36 mouse cellular contexts compared by ENCODE assay signal in the genomic region with DNA sequence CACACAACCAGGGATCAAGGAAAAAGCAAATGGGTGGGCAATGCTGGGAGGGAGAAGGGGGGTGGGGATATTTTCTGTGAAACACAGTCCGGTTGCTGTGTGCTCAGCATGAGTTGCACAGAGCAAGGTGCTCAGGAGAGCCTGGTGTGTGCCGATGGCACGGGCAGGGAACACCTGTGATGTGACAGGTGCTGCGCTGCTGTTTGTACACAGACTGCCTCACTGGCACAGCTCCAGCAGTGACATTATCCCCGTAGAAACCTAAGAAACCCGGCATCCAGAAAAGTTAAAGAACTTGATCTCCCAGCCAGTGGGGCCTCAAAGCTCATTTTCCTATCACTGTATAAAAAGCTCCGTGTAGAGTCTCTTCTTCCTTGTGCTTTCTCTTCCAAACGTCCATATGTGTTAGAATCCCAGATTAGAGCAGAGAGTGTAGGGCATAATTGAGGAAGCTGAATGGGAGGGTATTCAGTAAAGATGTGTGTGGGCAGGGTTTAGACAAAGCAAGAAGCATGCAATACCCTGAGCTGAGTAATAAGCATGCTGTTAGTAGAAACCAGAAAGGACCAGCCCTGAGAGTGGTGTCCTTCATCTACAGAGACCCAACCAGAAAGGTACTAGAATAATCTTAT. TPM values are rescaled to one million over a fixed set of nuclear protein-coding genes. Genes with fewer than 3 reads are reported as not detected.
DNase-seq lines count a peak whose midpoint lies in the region; ATAC-seq lines count a peak whose summit lies in the region.
"Had no signal": no experiment of that assay in that cellular context is flagged by ENCODE, and none has a peak within 500 bp of the region (broad histone marks: within the 10 kb centered on the region; RNA-seq: fewer than 3 reads in every experiment).

No protein-coding gene starts in this region.

- 76% methylated on average over 8 of the region's 8 CpGs for WGBS in embryonic facial prominence, embryonic 12.5 days
- whole genome bisulfite sequencing in embryonic facial prominence, embryonic 10.5 days: 81% methylated on average over 8 of the region's 8 CpGs
- WGBS in intestine, embryonic 16.5 days: 59% methylated on average over 8 of the region's 8 CpGs
- 86% methylated on average over 8 of the region's 8 CpGs for WGBS in neural tube, embryonic 15.5 days

- no peak overlapping the region for H3K27ac ChIP-seq in embryonic facial prominence, embryonic 12.5 days
- no peak overlapping the region for H3K27ac ChIP-seq in embryonic facial prominence, embryonic 10.5 days (replicated peaks)
- H3K27ac ChIP-seq in intestine, embryonic 16.5 days (ENCODE audit: low read length): no peak overlapping the region
- no peak overlapping the region for H3K27ac ChIP-seq in neural tube, embryonic 15.5 days (replicated peaks)
- H3K27ac ChIP-seq: forebrain, embryonic 10.5 days; forebrain, embryonic 15.5 days; hindbrain, embryonic 13.5 days; kidney, postnatal 0 days; limb, embryonic 12.5 days; lung, embryonic 15.5 days had no signal

- DNase-seq in embryonic facial prominence, embryonic 10.5 days (ENCODE audit: low spot score): no peak
- DNase-seq in ES-CJ7 (ENCODE audit: low read depth, low spot score): peak; percentile 1
- peak; percentile 58 for DNase-seq in brain, adult 2 months (ENCODE audit: low read depth, low spot score)
- no peak for DNase-seq in gastrocnemius, postnatal 10 days
- DNase-seq: adrenal gland, adult 2 months; adrenal gland, postnatal 36 days; gastrocnemius, postnatal 14 days; heart, adult 18-20 months; heart, postnatal 36 days; kidney, adult 2 months; layer of hippocampus, adult 9-11 months; right cerebral cortex, adult 18-20 months; thymus, adult 2 months; thymus, postnatal 36 days had no signal

- H3K27me3 ChIP-seq in embryonic facial prominence, embryonic 12.5 days: no peaks in the 10 kb centered on the region
- H3K27me3 ChIP-seq in embryonic facial prominence, embryonic 10.5 days (replicated peaks; ENCODE audit: low read depth, poor library complexity, severe bottlenecking): no peaks in the 10 kb centered on the region
- H3K27me3 ChIP-seq in intestine, embryonic 16.5 days (replicated peaks; ENCODE audit: control insufficient read depth, insufficient read depth, low read length): no peaks in the 10 kb centered on the region
- no peaks in the 10 kb centered on the region for H3K27me3 ChIP-seq in neural tube, embryonic 15.5 days (replicated peaks)
- H3K27me3 ChIP-seq: forebrain, embryonic 15.5 days; hindbrain, embryonic 13.5 days; limb, embryonic 12.5 days; lung, embryonic 15.5 days had no signal

- H3K4me1 ChIP-seq in embryonic facial prominence, embryonic 12.5 days: no peaks in the 10 kb centered on the region
- H3K4me1 ChIP-seq in embryonic facial prominence, embryonic 10.5 days: peaks cover 9% of the 10 kb centered on the region; the same call in 1 of the 2 replicates
- H3K4me1 ChIP-seq in intestine, embryonic 16.5 days (ENCODE audit: control insufficient read depth, insufficient read depth, low read length): peaks cover 7% of the 10 kb centered on the region; the same call in 1 of the 2 replicates
- no peaks in the 10 kb centered on the region for H3K4me1 ChIP-seq in neural tube, embryonic 15.5 days
- H3K4me1 ChIP-seq: forebrain, embryonic 15.5 days; hindbrain, embryonic 13.5 days; limb, embryonic 12.5 days had no signal

- peaks cover 9% of the 10 kb centered on the region for H3K36me3 ChIP-seq in embryonic facial prominence, embryonic 12.5 days
- peaks cover 10% of the 10 kb centered on the region for H3K36me3 ChIP-seq in embryonic facial prominence, embryonic 10.5 days (replicated peaks)
- H3K36me3 ChIP-seq in intestine, embryonic 16.5 days (ENCODE audit: control insufficient read depth, insufficient read depth, low read length): peaks cover 2% of the 10 kb centered on the region; the same call in 1 of the 2 replicates
- peaks cover 38% of the 10 kb centered on the region for H3K36me3 ChIP-seq in neural tube, embryonic 15.5 days

- H3K9me3 ChIP-seq in embryonic facial prominence, embryonic 12.5 days: no peaks in the 10 kb centered on the region
- no peaks in the 10 kb centered on the region for H3K9me3 ChIP-seq in embryonic facial prominence, embryonic 10.5 days
- no peaks in the 10 kb centered on the region for H3K9me3 ChIP-seq in intestine, embryonic 16.5 days (ENCODE audit: control insufficient read depth, low read length)
- H3K9me3 ChIP-seq in neural tube, embryonic 15.5 days (replicated peaks): no peaks in the 10 kb centered on the region
- H3K9me3 ChIP-seq: forebrain, embryonic 10.5 days; forebrain, embryonic 15.5 days; hindbrain, embryonic 13.5 days; limb, embryonic 12.5 days; lung, embryonic 15.5 days had no signal

- no peak overlapping the region for H3K9ac ChIP-seq in embryonic facial prominence, embryonic 12.5 days
- H3K9ac ChIP-seq in intestine, embryonic 16.5 days (ENCODE audit: low read depth, low read length): no peak overlapping the region
- H3K9ac ChIP-seq in neural tube, embryonic 15.5 days (replicated peaks): no peak overlapping the region
- H3K9ac ChIP-seq: forebrain, embryonic 15.5 days; hindbrain, embryonic 13.5 days; limb, embryonic 12.5 days; lung, embryonic 15.5 days had no signal

- ATAC-seq in embryonic facial prominence, embryonic 12.5 days (ENCODE audit: insufficient number of reproducible peaks, insufficient read depth, low FRiP score, low TSS enrichment): peak; percentile 59; the same call in 1 of the 2 replicates
- ATAC-seq in intestine, embryonic 16.5 days: peak; percentile 66
- no peak for ATAC-seq in neural tube, embryonic 15.5 days (ENCODE audit: low FRiP score)
- ATAC-seq: activated CD4-positive, CD25-positive, alpha-beta regulatory T cell, adult 4 months; forebrain, embryonic 15.5 days; midbrain, embryonic 16.5 days had no signal

- H3K4me2 ChIP-seq in embryonic facial prominence, embryonic 12.5 days (replicated peaks): no peak overlapping the region
- H3K4me2 ChIP-seq in intestine, embryonic 16.5 days (ENCODE audit: low read depth, low read length): no peak overlapping the region
- H3K4me2 ChIP-seq in neural tube, embryonic 15.5 days: no peak overlapping the region
- H3K4me2 ChIP-seq: forebrain, embryonic 15.5 days; heart, embryonic 11.5 days; hindbrain, embryonic 13.5 days; limb, embryonic 12.5 days; liver, embryonic 11.5 days; lung, embryonic 15.5 days; midbrain, embryonic 11.5 days had no signal

- H3K4me3 ChIP-seq in embryonic facial prominence, embryonic 12.5 days: no peak overlapping the region
- H3K4me3 ChIP-seq in embryonic facial prominence, embryonic 10.5 days: no peak overlapping the region
- H3K4me3 ChIP-seq in intestine, embryonic 16.5 days (ENCODE audit: low read length): no peak overlapping the region
- no peak overlapping the region for H3K4me3 ChIP-seq in neural tube, embryonic 15.5 days (replicated peaks)
- H3K4me3 ChIP-seq: forebrain, embryonic 10.5 days; forebrain, embryonic 15.5 days; hindbrain, embryonic 13.5 days; limb, embryonic 12.5 days; lung, embryonic 15.5 days had no signal

RNA-seq across cellular contexts. Expression of gene Slc39a2, which starts 4.0 kb away (rescaled TPM):
- 1.4 and 1.5 TPM in 2 replicates for polyA plus RNA-seq in embryonic facial prominence, embryonic 12.5 days (2016; fragmentation: Nextera tagmentation; extraction: Ambion mirVana)
- polyA plus RNA-seq in embryonic facial prominence, embryonic 10.5 days (2016; fragmentation: Nextera tagmentation; extraction: Ambion mirVana): 0.60 and 0.62 TPM in 2 replicates
- polyA plus RNA-seq in intestine, embryonic 16.5 days (2015; fragmentation: Nextera tagmentation; extraction: Ambion mirVana): 1.3 TPM in 2 replicates
- polyA plus RNA-seq in neural tube, embryonic 15.5 days (2015; fragmentation: Nextera tagmentation; extraction: Ambion mirVana): 1.5 and 2.0 TPM in 2 replicates
- under 1 TPM; 0.45 to 0.68 TPM for total RNA-seq in gastrocnemius, postnatal 10 days (2021)
- total RNA-seq: common myeloid progenitor, adult 5-6 weeks had no signal

RNA-seq across cellular contexts. Expression of gene Mettl17, which starts 12.0 kb away (rescaled TPM):
- polyA plus RNA-seq in embryonic facial prominence, embryonic 12.5 days (2016; fragmentation: Nextera tagmentation; extraction: Ambion mirVana): 55.5 and 56.8 TPM in 2 replicates
- 52.4 and 53.0 TPM in 2 replicates for polyA plus RNA-seq in embryonic facial prominence, embryonic 10.5 days (2016; fragmentation: Nextera tagmentation; extraction: Ambion mirVana)
- polyA plus RNA-seq in intestine, embryonic 16.5 days (2015; fragmentation: Nextera tagmentation; extraction: Ambion mirVana): 50.3 and 57.1 TPM in 2 replicates
- polyA plus RNA-seq in neural tube, embryonic 15.5 days (2015; fragmentation: Nextera tagmentation; extraction: Ambion mirVana): 83.5 and 90.9 TPM in 2 replicates
- total RNA-seq in gastrocnemius, postnatal 10 days (2021): 10 to 100 TPM; 11.1 to 14.9 TPM

RNA-seq across cellular contexts. Expression of gene Ndrg2, which starts 17.3 kb away (rescaled TPM):
- 30.9 and 37.1 TPM in 2 replicates for polyA plus RNA-seq in embryonic facial prominence, embryonic 12.5 days (2016; fragmentation: Nextera tagmentation; extraction: Ambion mirVana)
- polyA plus RNA-seq in embryonic facial prominence, embryonic 10.5 days (2016; fragmentation: Nextera tagmentation; extraction: Ambion mirVana): 15.4 and 16.6 TPM in 2 replicates
- polyA plus RNA-seq in intestine, embryonic 16.5 days (2015; fragmentation: Nextera tagmentation; extraction: Ambion mirVana): 62.1 and 64.2 TPM in 2 replicates
- polyA plus RNA-seq in neural tube, embryonic 15.5 days (2015; fragmentation: Nextera tagmentation; extraction: Ambion mirVana): 268 and 281 TPM in 2 replicates
- 100 to 1,000 TPM; 700 to 765 TPM for total RNA-seq in gastrocnemius, postnatal 10 days (2021)

RNA-seq across cellular contexts. Expression of gene Tppp2, which starts 21.6 kb away (rescaled TPM):
- polyA plus RNA-seq in embryonic facial prominence, embryonic 12.5 days (2016; fragmentation: Nextera tagmentation; extraction: Ambion mirVana): not detected in 2 replicates
- not detected in 2 replicates for polyA plus RNA-seq in embryonic facial prominence, embryonic 10.5 days (2016; fragmentation: Nextera tagmentation; extraction: Ambion mirVana)
- polyA plus RNA-seq in intestine, embryonic 16.5 days (2015; fragmentation: Nextera tagmentation; extraction: Ambion mirVana): not detected in 2 replicates
- polyA plus RNA-seq in neural tube, embryonic 15.5 days (2015; fragmentation: Nextera tagmentation; extraction: Ambion mirVana): not detected in 2 replicates
- total RNA-seq in gastrocnemius, postnatal 10 days (2021): not detected
- total RNA-seq: adrenal gland, adult 2 months; adrenal gland, postnatal 36 days; common myeloid progenitor, adult 5-6 weeks; heart, adult 18-20 months; heart, postnatal 36 days; left cerebral cortex, adult 18-20 months; left cerebral cortex, postnatal 14 days; megakaryocyte, adult 5-6 weeks had no signal
- polyA plus RNA-seq: activated CD4-positive, CD25-positive, alpha-beta regulatory T cell, adult 4 months; adrenal gland, adult 2 months; forebrain, embryonic 10.5 days; forebrain, embryonic 15.5 days; heart, embryonic 11.5 days; heart, embryonic 16.5 days; hindbrain, embryonic 13.5 days; kidney, adult 2 months; kidney, postnatal 0 days; large intestine, adult 2 months; limb, embryonic 12.5 days; liver, embryonic 11.5 days; liver, embryonic 16.5 days; lung, embryonic 15.5 days; midbrain, embryonic 11.5 days; midbrain, embryonic 16.5 days; neural tube, embryonic 11.5 days; thymus, adult 2 months had no signal

RNA-seq across cellular contexts. Expression of gene Rnase13, which starts 25.9 kb away (rescaled TPM):
- polyA plus RNA-seq in embryonic facial prominence, embryonic 12.5 days (2016; fragmentation: Nextera tagmentation; extraction: Ambion mirVana): not detected in 2 replicates
- polyA plus RNA-seq in embryonic facial prominence, embryonic 10.5 days (2016; fragmentation: Nextera tagmentation; extraction: Ambion mirVana): not detected in 2 replicates
- polyA plus RNA-seq in intestine, embryonic 16.5 days (2015; fragmentation: Nextera tagmentation; extraction: Ambion mirVana): not detected in 2 replicates
- not detected in 2 replicates for polyA plus RNA-seq in neural tube, embryonic 15.5 days (2015; fragmentation: Nextera tagmentation; extraction: Ambion mirVana)
- total RNA-seq in gastrocnemius, postnatal 10 days (2021): not detected
- total RNA-seq: adrenal gland, adult 2 months; adrenal gland, postnatal 36 days; common myeloid progenitor, adult 5-6 weeks; gastrocnemius, postnatal 14 days; heart, adult 18-20 months; heart, postnatal 36 days; left cerebral cortex, adult 18-20 months; left cerebral cortex, postnatal 14 days; megakaryocyte, adult 5-6 weeks had no signal
- polyA plus RNA-seq: activated CD4-positive, CD25-positive, alpha-beta regulatory T cell, adult 4 months; adrenal gland, adult 2 months; forebrain, embryonic 10.5 days; forebrain, embryonic 15.5 days; heart, embryonic 11.5 days; heart, embryonic 16.5 days; hindbrain, embryonic 13.5 days; kidney, adult 2 months; kidney, postnatal 0 days; large intestine, adult 2 months; limb, embryonic 12.5 days; liver, embryonic 11.5 days; liver, embryonic 16.5 days; lung, embryonic 15.5 days; midbrain, embryonic 11.5 days; midbrain, embryonic 16.5 days; neural tube, embryonic 11.5 days; thymus, adult 2 months had no signal

Comparison
In these comparisons a context has a peak if more than half of its experiments do, and no peak if none do; other contexts are left out.
1. DNase-seq: peak in ES-CJ7 (single experiment) and brain, adult 2 months (single experiment); none in embryonic facial prominence, embryonic 10.5 days (single experiment) and gastrocnemius, postnatal 10 days (single experiment).